Mouse (Mus musculus): Measurements from ENCODE around the gene Fbln1. TPM values are rescaled to one million over a fixed set of nuclear protein-coding genes. Genes with fewer than 3 reads are reported as not detected.

Gene Fbln1
- total RNA-seq, 2 experiments from 2014 or later = 6.5 to 20.9 TPM

DNA sequence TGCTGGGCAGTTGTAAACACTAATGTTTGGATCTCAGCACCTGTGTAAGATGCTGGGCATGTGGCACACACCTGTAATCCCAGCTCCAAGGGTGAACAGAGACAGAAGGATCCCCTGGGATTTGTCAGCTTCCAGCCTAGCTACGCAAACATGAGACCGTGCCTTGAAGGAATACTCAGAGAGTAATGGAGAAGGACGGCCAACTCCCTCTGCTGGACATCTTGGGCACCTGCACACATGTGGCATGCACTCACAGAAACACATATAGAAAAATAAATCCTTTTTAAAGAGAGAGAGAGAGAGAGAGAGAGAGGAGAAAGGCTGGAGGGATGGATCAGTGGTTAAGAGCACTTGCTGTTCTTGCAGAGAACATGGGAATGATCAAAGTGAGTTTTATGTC is 88.9 kb downstream of the Fbln1 start:
- no peak overlapping the region for H3K4me3 ChIP-seq
- intact Hi-C loops (cut with DNase I) = no loop called here
- H3K27ac ChIP-seq = no peak overlapping the region
- DNase-seq = no peak
- peak; percentile 19; the same call in 1 of the 2 replicates for TF ChIP-seq CTCF (IDR thresholded peaks at IDR 0.05)

DNA sequence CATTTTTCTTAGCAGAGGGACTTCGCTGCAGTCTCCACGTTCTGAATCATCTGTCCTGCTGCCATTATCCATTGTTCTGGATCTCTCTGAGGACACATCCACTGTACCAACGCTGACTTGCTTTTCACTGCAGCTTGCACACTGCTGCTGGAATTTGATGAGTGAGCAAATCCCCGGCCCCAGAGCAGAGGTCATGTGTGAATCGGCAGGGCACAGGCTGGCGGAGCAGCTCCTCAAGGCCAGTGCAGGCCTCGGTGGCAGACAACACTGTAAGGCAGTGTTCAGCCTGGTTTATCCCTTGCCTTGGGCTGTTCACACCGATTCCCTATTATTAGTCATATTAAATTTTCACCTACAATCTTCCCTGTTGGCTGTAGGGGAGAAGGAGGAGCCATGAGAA is 89.8 kb downstream of the Fbln1 start:
- intact Hi-C loops (cut with DNase I) = no loop called here
- H3K27ac ChIP-seq = no peak overlapping the region
- no peak for TF ChIP-seq CTCF (IDR thresholded peaks at IDR 0.05)
- H3K4me3 ChIP-seq = no peak overlapping the region
- DNase-seq = no peak

DNA sequence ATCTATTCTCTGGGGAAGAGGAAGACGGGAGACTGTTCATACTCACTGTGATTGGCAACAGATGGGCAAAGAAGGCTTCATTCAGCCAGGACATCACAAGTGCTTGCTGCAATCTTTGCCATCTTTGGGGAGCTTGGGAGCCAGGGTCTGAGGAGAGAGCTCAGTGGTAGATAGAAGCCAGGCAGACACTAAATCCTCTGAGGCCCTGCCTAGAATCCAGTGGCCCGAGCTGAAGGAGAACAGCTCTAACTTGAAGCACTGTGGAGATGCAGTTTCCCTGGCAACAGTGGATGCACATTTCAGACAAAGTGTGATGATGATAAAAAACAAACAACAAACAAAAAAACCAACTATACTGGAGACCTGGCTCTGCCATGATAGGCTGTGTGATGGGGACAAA is 90.2 kb downstream of the Fbln1 start:
- intact Hi-C loops (cut with DNase I) = no loop called here
- Histone ChIP-seq H3K27ac (no peak overlapping the region), H3K4me3 (no peak overlapping the region)
- no peak for DNase-seq
- no peak for TF ChIP-seq CTCF (IDR thresholded peaks at IDR 0.05)

DNA sequence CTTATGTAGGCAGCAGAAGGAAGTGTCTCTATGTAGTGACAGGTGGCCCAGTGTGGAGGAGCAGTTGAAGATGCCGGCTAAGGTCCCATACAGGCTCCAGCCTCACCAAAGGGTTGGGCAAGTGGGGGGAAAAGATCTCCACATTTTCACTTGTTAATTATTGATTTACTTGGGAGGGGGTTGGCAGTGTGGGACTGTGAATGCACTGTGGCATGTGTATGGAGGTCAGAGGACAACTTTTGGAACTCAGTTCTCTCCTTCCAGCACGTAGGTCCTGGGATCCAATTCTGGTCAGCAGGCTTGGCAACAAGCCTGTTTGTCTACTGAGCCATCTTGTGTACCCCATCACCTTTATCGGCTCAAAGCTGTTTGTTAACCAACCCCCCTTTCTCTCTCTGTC is 90.8 kb downstream of the Fbln1 start:
- no peak for DNase-seq
- intact Hi-C loops (cut with DNase I) = no loop called here
- Histone ChIP-seq H3K4me3 (no peak overlapping the region), H3K27ac (no peak overlapping the region)
- no peak for TF ChIP-seq CTCF (IDR thresholded peaks at IDR 0.05)

DNA sequence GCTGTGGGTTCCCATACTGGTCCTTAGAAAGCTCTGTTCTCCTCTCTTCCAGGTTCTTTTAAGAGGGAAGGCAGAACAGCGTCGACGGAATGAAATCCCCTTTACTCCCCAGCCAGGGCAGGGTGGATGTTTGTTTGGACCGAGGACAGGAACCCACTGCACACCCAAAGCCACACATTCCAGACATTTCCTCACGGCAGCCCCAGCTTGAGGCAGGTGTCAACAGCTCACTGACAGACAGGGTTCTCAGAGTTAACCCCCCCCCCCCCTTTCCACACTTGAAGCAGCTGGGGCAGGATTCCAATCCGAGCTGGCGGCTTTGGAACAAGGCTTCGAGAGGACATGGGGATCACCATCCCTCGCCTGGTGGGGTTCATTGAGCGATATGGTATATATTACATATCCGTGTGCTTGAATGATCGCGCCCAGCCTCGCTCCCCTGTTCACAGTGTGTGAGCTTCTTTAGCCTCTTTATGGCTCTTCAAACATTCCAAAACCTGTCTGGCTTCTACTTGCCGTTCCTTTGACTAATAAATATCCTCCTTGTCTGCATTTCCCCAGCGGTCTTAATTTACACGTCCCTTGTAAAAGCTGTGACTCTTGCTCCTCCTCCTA is 92.5 kb downstream of the Fbln1 start:
- intact Hi-C loops (cut with DNase I) = no loop called here
- no peak for TF ChIP-seq CTCF (IDR thresholded peaks at IDR 0.05)
- Histone ChIP-seq H3K27ac (no peak overlapping the region), H3K4me3 (peak overlapping the region; percentile 26)
- DNase-seq = no peak

DNA sequence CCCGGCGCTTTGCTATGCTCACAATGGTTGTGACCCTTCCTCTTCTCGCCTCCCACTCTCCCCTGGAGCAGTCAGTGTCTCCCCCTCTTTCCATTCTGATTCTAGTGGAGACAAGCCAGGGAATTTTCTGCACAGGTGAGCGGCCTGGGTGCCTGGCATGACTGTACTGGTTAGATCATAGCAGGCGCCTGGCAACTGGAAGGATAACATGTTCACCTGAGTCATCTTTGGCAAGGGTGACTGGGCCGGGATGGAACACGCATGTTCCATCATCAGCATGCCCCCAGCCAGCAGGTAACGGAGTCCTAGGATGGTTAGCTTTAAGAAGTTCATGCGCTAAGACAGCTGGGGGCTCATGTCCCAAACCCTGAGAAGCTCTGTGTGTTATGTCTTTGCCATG is 93.2 kb downstream of the Fbln1 start:
- intact Hi-C loops (cut with DNase I) = no loop called here
- Histone ChIP-seq H3K27ac (no peak overlapping the region), H3K4me3 (no peak overlapping the region)
- no peak for DNase-seq
- TF ChIP-seq CTCF (IDR thresholded peaks at IDR 0.05) = no peak

DNA sequence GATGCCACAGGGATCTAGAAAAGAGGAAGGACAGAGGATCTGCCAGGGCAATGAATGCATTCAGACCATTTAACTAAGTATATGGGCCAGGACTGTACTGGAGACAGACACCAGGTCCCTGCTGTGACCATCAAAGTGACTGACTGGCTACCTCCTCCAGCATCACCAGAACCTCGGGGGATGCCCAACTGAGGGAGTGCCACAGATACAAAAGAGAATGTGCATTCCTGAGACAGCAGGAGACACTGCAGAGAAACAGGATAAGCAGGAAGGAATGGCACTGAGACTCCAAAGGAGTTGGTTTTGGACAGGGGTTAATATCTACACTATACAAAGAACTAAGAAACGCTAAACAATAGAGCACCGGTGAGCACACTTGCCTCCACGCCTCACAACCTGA is 97.5 kb downstream of the Fbln1 start:
- H3K4me3 ChIP-seq = no peak overlapping the region
- intact Hi-C loops (cut with DNase I) = no loop called here
- no peak overlapping the region for H3K27ac ChIP-seq
- no peak for DNase-seq
- no peak for TF ChIP-seq CTCF (IDR thresholded peaks at IDR 0.05)

DNA sequence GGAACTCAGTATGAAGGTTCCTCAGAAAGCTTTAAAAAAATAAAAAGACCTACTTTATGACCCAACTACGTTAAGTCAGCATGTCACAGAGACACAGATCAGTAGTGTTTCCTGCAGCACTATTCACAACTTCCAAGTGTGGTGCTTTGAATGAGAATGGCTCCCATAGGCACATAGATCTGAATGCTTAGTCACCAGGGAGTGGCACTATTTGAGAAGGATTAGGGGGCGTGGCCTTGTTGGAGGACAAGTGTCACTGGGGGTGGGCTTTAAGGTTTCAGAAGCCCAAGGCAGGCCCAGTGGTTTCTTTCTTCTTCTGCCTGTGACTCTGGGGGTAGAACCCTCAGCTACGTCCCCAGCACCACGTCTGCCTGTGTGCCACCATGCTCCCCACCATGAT is 98.2 kb downstream of the Fbln1 start:
- Histone ChIP-seq H3K27ac (no peak overlapping the region), H3K4me3 (no peak overlapping the region)
- intact Hi-C loops (cut with DNase I) = no loop called here
- no peak for DNase-seq
- no peak for TF ChIP-seq CTCF (IDR thresholded peaks at IDR 0.05)

DNA sequence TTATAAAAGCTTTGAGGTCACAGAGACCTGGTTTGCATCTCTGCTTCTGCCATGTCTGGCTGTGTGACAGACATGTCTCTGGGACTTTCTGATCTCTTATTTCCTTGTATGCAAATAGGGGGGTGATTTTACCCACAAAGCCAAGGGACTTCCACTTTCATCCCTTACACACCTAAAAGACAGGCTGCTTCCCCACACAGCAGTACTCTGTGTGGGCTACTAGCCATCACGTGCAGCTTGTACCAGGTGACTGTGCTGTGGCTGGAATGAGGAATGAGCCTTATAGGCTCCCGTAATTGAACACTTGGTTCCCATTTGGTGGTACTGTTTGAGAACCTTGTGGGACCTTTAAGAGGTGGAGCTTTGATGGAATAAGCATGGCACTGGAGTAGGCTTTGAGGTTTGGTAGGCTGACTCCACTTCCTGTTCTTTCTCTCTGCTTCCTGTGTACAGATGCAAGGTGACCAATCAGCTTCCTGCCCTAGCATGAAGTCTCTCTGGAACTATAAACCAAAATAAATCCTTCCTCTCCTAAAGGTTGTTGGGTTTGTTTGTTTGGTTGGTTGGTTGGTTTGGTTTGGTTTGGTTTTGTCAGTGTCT is 101.4 kb downstream of the Fbln1 start:
- TF ChIP-seq CTCF (IDR thresholded peaks at IDR 0.05) = no peak
- Histone ChIP-seq H3K4me3 (no peak overlapping the region), H3K27ac (no peak overlapping the region)
- intact Hi-C loops (cut with DNase I) = no loop called here
- DNase-seq = no peak

DNA sequence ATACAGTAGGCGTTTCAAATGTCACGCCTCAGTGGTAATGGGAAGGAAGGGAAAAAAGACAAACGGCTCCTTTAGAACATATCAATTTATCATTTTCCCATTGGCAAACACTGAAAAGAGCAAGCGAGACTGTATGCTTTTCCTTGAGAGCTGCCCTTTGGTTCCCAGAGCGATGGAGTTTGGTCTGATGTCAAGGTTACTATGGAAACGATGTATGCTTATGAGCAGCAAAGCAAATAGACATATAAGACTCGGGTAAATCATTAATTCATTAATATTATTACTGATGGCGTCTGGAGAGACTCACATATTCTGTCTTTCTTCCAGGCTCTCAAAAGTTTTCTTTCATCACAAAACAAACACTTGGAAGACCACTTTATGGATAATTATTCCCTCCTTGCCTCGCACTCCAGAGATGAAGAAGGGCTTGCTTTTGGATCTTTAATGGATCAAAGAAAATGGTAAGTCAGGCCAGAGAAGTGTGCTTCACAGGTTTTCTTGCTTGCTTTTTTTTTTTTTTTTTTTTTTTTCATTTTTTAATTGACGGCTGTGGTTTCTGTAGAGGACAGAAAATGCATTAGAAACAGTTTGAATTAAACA is 105.4 kb downstream of the Fbln1 start:
- Histone ChIP-seq H3K27ac (no peak overlapping the region), H3K4me3 (no peak overlapping the region)
- no peak for TF ChIP-seq CTCF (IDR thresholded peaks at IDR 0.05)
- no peak for DNase-seq
- intact Hi-C loops (cut with DNase I) = no loop called here

DNA sequence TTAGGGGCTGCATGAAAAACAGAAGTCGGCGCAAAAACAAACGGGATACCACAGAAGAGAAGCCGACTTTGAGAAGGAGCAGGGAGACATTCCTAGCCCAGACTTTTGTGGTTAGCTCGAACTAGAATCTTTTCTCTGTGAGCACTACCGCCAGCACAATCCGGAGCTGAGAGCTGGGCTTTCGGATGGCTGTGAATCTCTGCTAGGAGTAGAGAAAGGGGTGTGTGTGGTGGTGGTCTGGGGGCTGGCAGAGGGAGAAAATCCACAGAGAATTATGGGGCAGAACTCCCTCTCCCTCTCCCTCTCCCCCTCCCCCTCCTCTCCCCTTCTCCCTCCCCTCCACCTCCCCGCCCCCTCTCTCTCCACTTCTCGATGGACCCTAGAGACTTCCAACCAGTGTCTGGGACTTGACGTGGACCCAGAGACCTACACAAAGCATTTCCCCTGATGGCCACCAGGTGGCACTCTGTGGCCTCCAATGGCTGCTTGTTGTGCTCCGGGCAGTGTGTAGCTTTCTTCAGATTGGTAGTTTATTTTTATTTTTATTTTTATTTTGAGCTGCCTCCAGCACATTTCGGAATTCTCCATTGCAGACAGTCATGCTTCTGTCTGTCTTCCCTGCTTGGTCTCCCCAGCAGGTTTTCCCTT is 109.8 kb downstream of the Fbln1 start:
- TF ChIP-seq CTCF (IDR thresholded peaks at IDR 0.05) = peak; percentile 81
- intact Hi-C loops (cut with DNase I) = loop anchor here (1.0 to 5.0 kb wide), 3 partner anchors 48 to 268 kb away; no protein-coding TSS in a partner anchor

DNA sequence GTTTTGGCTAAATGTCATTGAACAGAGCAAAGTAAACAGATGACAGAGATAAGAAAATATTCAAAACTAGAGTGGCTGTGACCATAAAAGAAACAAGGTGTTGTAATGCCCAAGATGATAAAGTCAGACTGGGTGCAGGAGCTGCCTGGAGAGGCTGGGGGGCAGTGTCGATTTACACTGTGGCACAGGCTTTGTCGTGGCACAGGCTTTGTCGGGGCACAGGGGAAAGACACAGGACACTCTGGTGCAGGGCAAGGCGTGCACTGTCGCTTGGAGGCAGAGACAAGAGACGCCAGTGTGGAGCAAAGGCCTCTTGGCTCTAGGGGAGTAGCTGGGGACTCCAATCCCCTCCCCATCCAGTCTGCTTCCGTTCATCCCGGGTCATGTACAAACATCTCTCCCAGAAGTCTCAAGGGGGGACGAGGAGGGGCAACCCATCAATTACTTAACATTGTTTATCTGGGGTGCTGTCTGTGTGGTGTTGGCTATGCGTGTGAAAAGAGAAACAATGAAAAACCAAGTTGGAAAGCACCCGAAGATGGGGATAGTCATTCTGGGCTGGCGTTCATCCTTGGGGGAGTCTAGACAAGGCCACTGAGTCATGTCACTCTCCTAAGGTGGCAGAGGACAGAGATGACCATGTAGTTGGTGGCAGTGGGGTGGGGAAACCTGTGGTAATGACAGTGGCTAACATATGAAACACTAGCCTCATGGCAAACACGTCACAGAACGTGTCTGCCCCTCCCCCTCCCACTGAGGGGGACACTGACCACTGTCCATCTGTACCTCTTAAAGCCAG is 110.8 kb downstream of the Fbln1 start:
- no peak for TF ChIP-seq CTCF (IDR thresholded peaks at IDR 0.05)
- H3K27ac ChIP-seq = no peak overlapping the region
- DNase-seq = no peak
- H3K4me3 ChIP-seq = no peak overlapping the region
- intact Hi-C loops (cut with DNase I) = loop anchor here (5.0 kb wide), 2 partner anchors 49 to 161 kb away; no protein-coding TSS in a partner anchor

More for the DNA sequence above, 109.8 kb downstream of the Fbln1 start:
- DNase-seq = peak; percentile 77
- Histone ChIP-seq H3K4me3 (no peak overlapping the region), H3K27ac (no peak overlapping the region)

Data from gastrocnemius, adult 2 months (tissue).